Mouse (Mus musculus) lung, embryonic 14.5 days (tissue): ENCODE results near the gene 4930453N24Rik. TPM values are rescaled to one million over a fixed set of nuclear protein-coding genes. Genes with fewer than 3 reads are reported as not detected.

ENCODE experiments used
- ATAC-seq: fragments of 200-750 bp; cut with Nextera tagmentation; 2 replicates; pipeline ENCODE4 v1.8.0; 2017; ENCODE audit warnings: mild to moderate bottlenecking, moderate TSS enrichment, moderate library complexity; ENCODE audit not compliant: insufficient read depth
- DNase-seq: peaks from one replicate; pipeline ENCODE4 v3.0.0-alpha.2; 2015
- H3K27ac ChIP-seq: fragments of 300-500 bp; sonication (generic); 2 replicates; pipeline ENCODE4 v1.5.1; 2014; ENCODE audit warnings: low read depth, mild to moderate bottlenecking, moderate library complexity
- H3K27me3 ChIP-seq: fragments of 300-500 bp; sonication (generic); 2 replicates; pipeline ENCODE4 v1.6.1; 2014; ENCODE audit warnings: low read length, control low read depth; ENCODE audit not compliant: insufficient read depth
- H3K36me3 ChIP-seq: fragments of 300-500 bp; sonication (generic); 2 replicates; pipeline ENCODE4 v1.6.1; 2014; ENCODE audit warnings: control low read depth; ENCODE audit not compliant: insufficient read depth
- H3K4me1 ChIP-seq: fragments of 300-500 bp; sonication (generic); 2 replicates; pipeline ENCODE4 v1.6.1; 2014; ENCODE audit warnings: antibody characterized with exemption, control low read depth; ENCODE audit not compliant: insufficient read depth
- H3K4me2 ChIP-seq: fragments of 300-500 bp; sonication (generic); 2 replicates; pipeline ENCODE4 v1.6.1; 2014; ENCODE audit warnings: mild to moderate bottlenecking
- H3K4me3 ChIP-seq: fragments of 300-500 bp; sonication (generic); 2 replicates; pipeline ENCODE4 v1.5.1; 2014; ENCODE audit warnings: low read depth, low read length
- H3K9ac ChIP-seq: fragments of 300-500 bp; sonication (generic); 2 replicates; pipeline ENCODE4 v1.6.1; 2014
- H3K9me3 ChIP-seq: fragments of 300-500 bp; sonication (generic); 2 replicates; pipeline ENCODE4 v1.6.1; 2016; ENCODE audit warnings: low read depth, low read length, control low read depth
- CTCF ChIP-seq: IDR thresholded peaks from 2 replicates; pipeline ENCODE4 v1.5.1; 2016; ENCODE audit warnings: antibody characterized with exemption, low read depth
- WGBS: fragments of 180-500 bp; shearing (Covaris S2); extraction: QIAGEN DNeasy Blood & Tissue Kit; methylation state at CpG from one replicate; pipeline ENCODE4 v1.1.7; 2014; 5-methylcytosine and 5-hydroxymethylcytosine counted together
- polyA plus RNA-seq: library from polyadenylated mRNA; unstranded; fragments of >200 nt; fragmentation: Nextera tagmentation; extraction: Ambion mirVana; gene quantifications from 2 replicates; pipeline ENCODE4 v1.2.1, GENCODE M21; 2014

Gene 4930453N24Rik
- polyA plus RNA-seq: 28.8 and 31.5 TPM in 2 replicates

- DNase-seq (peak; percentile 96), ATAC-seq (peak; percentile 97)
- H3K27me3 ChIP-seq: no peaks in the 10 kb centered on the region
- H3K4me2 ChIP-seq: peak within 1 kb of the TSS; percentile 56
- no peaks in the 10 kb centered on the region for H3K9me3 ChIP-seq
- H3K9ac ChIP-seq: peak within 1 kb of the TSS; percentile 87
- peaks cover 16% of the 10 kb centered on the region for H3K36me3 ChIP-seq
- H3K4me3 ChIP-seq: peak within 1 kb of the TSS; percentile 81
- no peak for TF ChIP-seq CTCF
- H3K27ac ChIP-seq: peak within 1 kb of the TSS; percentile 91
- H3K4me1 ChIP-seq: peaks cover 5% of the 10 kb centered on the region; the same call in 1 of the 2 replicates
- 2% methylated on average over 72 of the region's 72 CpGs for WGBS
These were observed at the start of gene 4930453N24Rik for GRCm38 (mm10) chr16:64770521-64771430. 4930453N24Rik (minus strand) TSS chr16:64771161.

- TF ChIP-seq CTCF: no peak
- H3K4me3 ChIP-seq: no peak overlapping the region
- H3K4me2 ChIP-seq: no peak overlapping the region
- peaks cover 16% of the 10 kb centered on the region for H3K36me3 ChIP-seq
- 91% methylated on average over 3 of the region's 3 CpGs for WGBS
- H3K9me3 ChIP-seq: no peaks in the 10 kb centered on the region
- no peak for ATAC-seq
- DNase-seq: no peak
- no peaks in the 10 kb centered on the region for H3K4me1 ChIP-seq
- no peak overlapping the region for H3K27ac ChIP-seq
- no peak overlapping the region for H3K9ac ChIP-seq
- H3K27me3 ChIP-seq: no peaks in the 10 kb centered on the region
These were observed 46.3 kb upstream of the 4930453N24Rik start for GRCm38 (mm10) chr16:64817094-64817765.

- H3K4me3 ChIP-seq: no peak overlapping the region
- peak; percentile 7 for DNase-seq
- no peak overlapping the region for H3K27ac ChIP-seq
- no peak overlapping the region for H3K4me2 ChIP-seq
- no peaks in the 10 kb centered on the region for H3K9me3 ChIP-seq
- H3K27me3 ChIP-seq: no peaks in the 10 kb centered on the region
- no peak overlapping the region for H3K9ac ChIP-seq
- ATAC-seq: no peak
- no peaks in the 10 kb centered on the region for H3K4me1 ChIP-seq
- peaks cover 8% of the 10 kb centered on the region; the same call in 1 of the 2 replicates for H3K36me3 ChIP-seq
- 76% methylated on average over 3 of the region's 3 CpGs for WGBS
- no peak for TF ChIP-seq CTCF
These were observed 32.1 kb upstream of the 4930453N24Rik start for GRCm38 (mm10) chr16:64803041-64803440.

- H3K4me2 ChIP-seq: no peak overlapping the region
- H3K36me3 ChIP-seq: peaks cover 8% of the 10 kb centered on the region; the same call in 1 of the 2 replicates
- H3K4me3 ChIP-seq: no peak overlapping the region
- H3K9me3 ChIP-seq: no peaks in the 10 kb centered on the region
- no peaks in the 10 kb centered on the region for H3K27me3 ChIP-seq
- no peak overlapping the region for H3K27ac ChIP-seq
- TF ChIP-seq CTCF: no peak
- no peak for DNase-seq
- no peaks in the 10 kb centered on the region for H3K4me1 ChIP-seq
- no peak overlapping the region for H3K9ac ChIP-seq
- no peak for ATAC-seq
These were observed 30.7 kb upstream of the 4930453N24Rik start for GRCm38 (mm10) chr16:64801638-64802037.

GRCm38 (mm10) chr16:64800393-64800792 lies 29.4 kb upstream of the 4930453N24Rik start:
- no peak overlapping the region for H3K9ac ChIP-seq
- H3K36me3 ChIP-seq: peaks cover 5% of the 10 kb centered on the region; the same call in 1 of the 2 replicates
- H3K4me2 ChIP-seq: no peak overlapping the region
- 94% methylated on average over 5 of the region's 5 CpGs for WGBS
- no peaks in the 10 kb centered on the region for H3K9me3 ChIP-seq
- no peak for ATAC-seq
- no peaks in the 10 kb centered on the region for H3K4me1 ChIP-seq
- H3K27ac ChIP-seq: no peak overlapping the region
- H3K27me3 ChIP-seq: no peaks in the 10 kb centered on the region
- no peak overlapping the region for H3K4me3 ChIP-seq
- no peak for TF ChIP-seq CTCF
- DNase-seq: no peak

- no peak overlapping the region for H3K9ac ChIP-seq
- H3K9me3 ChIP-seq: no peaks in the 10 kb centered on the region
- ATAC-seq (no peak), DNase-seq (no peak)
- no peak overlapping the region for H3K27ac ChIP-seq
- H3K4me3 ChIP-seq: no peak overlapping the region
- H3K4me2 ChIP-seq: no peak overlapping the region
- no peaks in the 10 kb centered on the region for H3K27me3 ChIP-seq
- no peaks in the 10 kb centered on the region for H3K4me1 ChIP-seq
- 80% methylated on average over 2 of the region's 2 CpGs for WGBS
- H3K36me3 ChIP-seq: no peaks in the 10 kb centered on the region
- TF ChIP-seq CTCF: no peak
These were observed 23.8 kb upstream of the 4930453N24Rik start for GRCm38 (mm10) chr16:64794802-64795201.

GRCm38 (mm10) chr16:64789706-64790105 lies 18.7 kb upstream of the 4930453N24Rik start:
- H3K4me1 ChIP-seq: no peaks in the 10 kb centered on the region
- ATAC-seq (no peak), DNase-seq (no peak)
- H3K9me3 ChIP-seq: no peaks in the 10 kb centered on the region
- TF ChIP-seq CTCF: no peak
- H3K27ac ChIP-seq: no peak overlapping the region
- H3K4me3 ChIP-seq: no peak overlapping the region
- peaks cover 20% of the 10 kb centered on the region for H3K36me3 ChIP-seq
- 89% methylated on average over 3 of the region's 3 CpGs for WGBS
- no peak overlapping the region for H3K4me2 ChIP-seq
- no peak overlapping the region for H3K9ac ChIP-seq
- H3K27me3 ChIP-seq: no peaks in the 10 kb centered on the region
